Mouse (Mus musculus) CH12.LX (cell line): ENCODE measurements around the gene Nav1.

Experiments
- CTCF ChIP-seq, 2 experiments: IDR thresholded peaks in 1 of 2; conservative IDR thresholded peaks in 1 of 2; 2 replicates each; pipeline ENCODE4 v1.5.1; 2011 to 2012; ENCODE audit warnings: low read depth in 2 of 2, low read length in 2 of 2, improper control_type of control experiment in 1 of 2, inconsistent platforms in 1 of 2, mild to moderate bottlenecking in 1 of 2, moderate library complexity in 1 of 2
- MXI1 ChIP-seq: IDR thresholded peaks from 2 replicates; pipeline ENCODE4 v1.6.1; 2011; ENCODE audit warnings: mild to moderate bottlenecking, low read depth, low read length, improper control_type of control experiment
- NELFE ChIP-seq: IDR thresholded peaks from 2 replicates; pipeline ENCODE4 v1.6.1; 2011; ENCODE audit warnings: low read depth, low read length, improper control_type of control experiment
- POLR2A ChIP-seq: IDR thresholded peaks from 2 replicates; pipeline ENCODE4 v1.6.1; 2011; ENCODE audit warnings: low read depth, mild to moderate bottlenecking, improper control_type of control experiment, low read length
- USF2 ChIP-seq: conservative IDR thresholded peaks from 2 replicates; pipeline ENCODE4 v1.6.1; 2011; ENCODE audit warnings: low read depth, low read length, improper control_type of control experiment

GRCm38 (mm10) chr1:135625741-135626140 is 18.6 kb upstream of the Nav1 start:
- TF ChIP-seq USF2 (no peak), CTCF (conservative IDR thresholded peaks at IDR 0.05 in 1 of 2, IDR thresholded peaks at IDR 0.05 in 1 of 2; ENCODE audit: low read depth in 2 of 2, low read length in 2 of 2) (no peak), POLR2A (no peak), NELFE (no peak), MXI1 (no peak)
